Mouse (Mus musculus) common myeloid progenitor, adult 5-6 weeks (primary cell): ENCODE results near the gene Spp1. TPM values are rescaled to one million over a fixed set of nuclear protein-coding genes. Genes with fewer than 3 reads are reported as not detected.

ENCODE experiments used
- ATAC-seq: replicated peaks from 2 replicates; pipeline ENCODE4 v1.8.0; 2016; ENCODE audit warnings: low read depth, mild to moderate bottlenecking, moderate TSS enrichment, inconsistent platforms; ENCODE audit not compliant: poor library complexity, severe bottlenecking
- total RNA-seq: library from RNA; stranded (forward); fragments of 200-1000, 187-1606 nt; gene quantifications from 2 replicates; pipeline ENCODE4 v1.2.3, GENCODE M21; 2017

The Spp1 gene
- total RNA-seq, 1 experiment from 2014 or later = 0.82 TPM

DNA sequence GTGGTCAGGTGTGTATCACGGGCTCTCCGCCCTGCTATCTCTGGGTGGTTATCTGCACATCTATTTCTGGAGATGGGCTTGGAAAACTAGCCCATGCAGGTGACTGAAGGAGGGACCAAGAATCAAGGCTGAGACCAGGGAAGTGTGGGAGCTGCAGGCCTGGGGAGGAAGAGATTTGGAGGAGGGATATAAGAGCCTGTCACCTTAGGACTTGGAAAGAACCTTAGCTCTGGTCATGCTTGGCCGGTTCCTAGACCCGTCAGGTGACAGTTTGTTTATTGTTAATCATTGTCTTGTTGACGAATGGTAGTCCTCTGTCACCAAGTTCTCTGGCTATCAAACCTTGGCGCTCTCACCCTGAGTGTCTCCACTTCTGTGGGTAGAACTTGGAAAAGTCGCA lies 45.4 kb downstream of the Spp1 start:
- ATAC-seq = no peak

DNA sequence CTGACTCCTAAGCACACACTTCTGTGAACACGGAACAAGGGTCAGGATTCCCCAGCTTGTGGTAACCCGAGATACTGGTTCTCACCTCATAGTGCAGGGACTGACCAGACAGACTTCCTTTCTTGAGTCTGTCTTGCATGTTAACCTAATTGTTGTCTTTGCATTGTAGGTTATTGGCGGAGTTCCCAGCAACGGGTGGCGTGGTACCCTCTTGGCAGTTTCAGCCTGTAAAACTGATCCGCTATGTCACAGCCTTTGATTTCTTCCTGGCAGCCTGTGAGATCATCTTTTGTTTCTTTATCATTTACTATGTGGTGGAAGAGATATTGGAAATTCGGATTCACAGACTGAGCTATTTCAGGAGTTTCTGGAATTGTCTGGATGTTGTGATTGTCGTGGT lies 47.9 kb downstream of the Spp1 start:
- ATAC-seq = no peak

Other genes with a start within 250 kb of the Spp1 start
- not detected in 2 replicates for gene Dmp1, start 232.5 kb upstream of the Spp1 start, total RNA-seq
- 0.15 TPM in 1 of 2 replicates, not detected in the other for gene Ibsp, start 135.9 kb upstream of the Spp1 start, total RNA-seq
- not detected in 2 replicates for gene Mepe, start 109.8 kb upstream of the Spp1 start, total RNA-seq
- gene Pkd2, start 24.3 kb downstream of the Spp1 start, total RNA-seq = 3.8 and 6.2 TPM in 2 replicates
- gene BC005561, start 73.2 kb downstream of the Spp1 start, total RNA-seq = 17.3 and 21.2 TPM in 2 replicates